Mouse (Mus musculus): ENCODE data around the gene Arl15.

GRCm38 (mm10) chr13:114158111-114158730, 363.9 kb downstream of the Arl15 start:
- TF ChIP-seq CTCF (IDR thresholded peaks at IDR 0.05; ENCODE audit: low read depth) (no peak), EP300 (optimal IDR thresholded peaks at IDR 0.05) (no peak)
